14 mouse cellular contexts compared by ENCODE assay signal in genomic region chr13:37595196-37595595, GRCm38 (mm10).
DNase-seq lines count a peak whose midpoint lies in the region; ATAC-seq and TF ChIP-seq lines count a peak whose summit lies in the region.
"Had no signal": no experiment of that assay in that cellular context is flagged by ENCODE, and none has a peak within 500 bp of the region (broad histone marks: within the 10 kb centered on the region; RNA-seq: fewer than 3 reads in every experiment).

No protein-coding gene starts in this region.

- H3K9me3 ChIP-seq in kidney, embryonic 16.5 days (ENCODE audit: low read length) = no peaks in the 10 kb centered on the region
- no peaks in the 10 kb centered on the region for H3K9me3 ChIP-seq in forebrain, embryonic 14.5 days (replicated peaks; ENCODE audit: control insufficient read depth, low read length)
- H3K9me3 ChIP-seq: forebrain, embryonic 13.5 days; G1E; heart, embryonic 10.5 days; lung, embryonic 15.5 days had no signal

- H3K4me3 ChIP-seq in kidney, adult 2 months (ENCODE audit: insufficient read depth, low read depth, low read length) = no peak overlapping the region
- H3K4me3 ChIP-seq in kidney, embryonic 16.5 days (ENCODE audit: low read length) = no peak overlapping the region
- no peak overlapping the region for H3K4me3 ChIP-seq in forebrain, embryonic 14.5 days (ENCODE audit: low read depth, low read length)
- H3K4me3 ChIP-seq: forebrain, embryonic 13.5 days; heart, embryonic 10.5 days; lung, embryonic 15.5 days had no signal

- H3K27ac ChIP-seq in kidney, adult 2 months (ENCODE audit: insufficient read depth, low read depth, low read length) = 0 out of 2 replicates have a peak overlapping the region, but pooled peaks have one; percentile 7
- no peak overlapping the region for H3K27ac ChIP-seq in kidney, embryonic 16.5 days (ENCODE audit: low read length)
- H3K27ac ChIP-seq in forebrain, embryonic 14.5 days (ENCODE audit: low read depth, low read length) = no peak overlapping the region
- H3K27ac ChIP-seq: forebrain, embryonic 13.5 days; heart, embryonic 10.5 days; lung, embryonic 15.5 days had no signal

- WGBS in kidney, adult 2 months = 25% methylated on average over 8 of the region's 8 CpGs
- 19% methylated on average over 8 of the region's 8 CpGs for WGBS in kidney, embryonic 16.5 days
- WGBS in forebrain, embryonic 14.5 days = 58% methylated on average over 8 of the region's 8 CpGs

- no peak overlapping the region for H3K9ac ChIP-seq in kidney, embryonic 16.5 days (replicated peaks; ENCODE audit: low read length)
- H3K9ac ChIP-seq in forebrain, embryonic 14.5 days (ENCODE audit: low read length) = no peak overlapping the region
- H3K9ac ChIP-seq: forebrain, embryonic 13.5 days; lung, embryonic 15.5 days had no signal

- no peak for TF ChIP-seq POLR2A in kidney, adult 2 months (IDR thresholded peaks at IDR 0.05; ENCODE audit: low read depth, low read length)

- no peak for TF ChIP-seq CTCF in kidney, adult 2 months (conservative IDR thresholded peaks at IDR 0.05; ENCODE audit: insufficient read depth, insufficient read length, low read depth, low read length)

- H3K27me3 ChIP-seq in kidney, adult 2 months (replicated peaks; ENCODE audit: control insufficient read depth, insufficient read depth, low read length) = no peaks in the 10 kb centered on the region
- H3K27me3 ChIP-seq in kidney, embryonic 16.5 days (ENCODE audit: insufficient read depth, low read length) = no peaks in the 10 kb centered on the region
- no peaks in the 10 kb centered on the region for H3K27me3 ChIP-seq in forebrain, embryonic 14.5 days (replicated peaks; ENCODE audit: control insufficient read depth, insufficient read depth, low read length)
- H3K27me3 ChIP-seq: forebrain, embryonic 13.5 days; lung, embryonic 15.5 days had no signal

- H3K36me3 ChIP-seq in kidney, adult 2 months (ENCODE audit: control insufficient read depth, insufficient read depth, low read length) = no peaks in the 10 kb centered on the region
- no peaks in the 10 kb centered on the region for H3K36me3 ChIP-seq in kidney, embryonic 16.5 days (ENCODE audit: insufficient read depth, low read length)
- no peaks in the 10 kb centered on the region for H3K36me3 ChIP-seq in forebrain, embryonic 14.5 days (ENCODE audit: control insufficient read depth, insufficient read depth, low read length)
- H3K36me3 ChIP-seq: G1E; heart, embryonic 10.5 days; lung, embryonic 15.5 days had no signal

- peak; percentile 65 for DNase-seq in kidney, adult 2 months
- peak; percentile 46 to 53 for DNase-seq in kidney, postnatal 36 days
- peak; percentile 32 for DNase-seq in skeletal muscle tissue, adult 2 months (ENCODE audit: low read depth, low spot score)
- DNase-seq in right cerebral cortex, postnatal 36 days (ENCODE audit: low spot score in 2 of 2) = no peak
- no peak for DNase-seq in forebrain, embryonic 14.5 days (ENCODE audit: low spot score)
- DNase-seq in ovary, postnatal 36 days (ENCODE audit: low spot score) = no peak
- DNase-seq: cerebellum, postnatal 25 days; right cerebral cortex, postnatal 25 days had no signal

- H3K4me1 ChIP-seq in kidney, adult 2 months (ENCODE audit: control insufficient read depth, insufficient read depth, low read length) = peaks cover 8% of the 10 kb centered on the region; the same call in 1 of the 2 replicates
- H3K4me1 ChIP-seq in kidney, embryonic 16.5 days (ENCODE audit: insufficient read depth, low read length) = 0 out of 2 replicates have a peak, but pooled peaks cover 5% of the 10 kb centered on the region
- H3K4me1 ChIP-seq in forebrain, embryonic 14.5 days (ENCODE audit: control insufficient read depth, insufficient read depth, low read length) = no peaks in the 10 kb centered on the region
- H3K4me1 ChIP-seq: forebrain, embryonic 13.5 days; lung, embryonic 15.5 days had no signal

- H3K4me2 ChIP-seq in kidney, embryonic 16.5 days (replicated peaks; ENCODE audit: low read depth, low read length) = no peak overlapping the region; the same call in 1 of the 2 replicates
- no peak overlapping the region for H3K4me2 ChIP-seq in forebrain, embryonic 14.5 days (ENCODE audit: low read length)
- H3K4me2 ChIP-seq: forebrain, embryonic 13.5 days; lung, embryonic 15.5 days had no signal

- no peak for ATAC-seq in kidney, embryonic 16.5 days (ENCODE audit: low FRiP score, low TSS enrichment)
- peak; percentile 53 for ATAC-seq in granulocyte monocyte progenitor cell, adult 5-6 weeks (replicated peaks; ENCODE audit: poor library complexity, severe bottlenecking)
- ATAC-seq in forebrain, embryonic 14.5 days = no peak
- ATAC-seq: forebrain, embryonic 13.5 days had no signal

Comparison
In these comparisons a context has a peak if more than half of its experiments do, and no peak if none do; other contexts are left out.
1. DNase-seq: peak in kidney, adult 2 months (single experiment), kidney, postnatal 36 days (2 of 2) and skeletal muscle tissue, adult 2 months (single experiment); none in right cerebral cortex, postnatal 36 days (0 of 2), forebrain, embryonic 14.5 days (single experiment) and ovary, postnatal 36 days (single experiment).